Mouse (Mus musculus): ENCODE measurements around the gene C2cd4b.

- no peak for TF ChIP-seq EP300 (IDR thresholded peaks at IDR 0.05; ENCODE audit: low read depth)
- TF ChIP-seq CTCF (IDR thresholded peaks at IDR 0.05; ENCODE audit: low read depth): no peak
Measured at GRCm38 (mm10) chr9:67771293-67771692, 12.1 kb downstream of the C2cd4b start.
